Mouse (Mus musculus) cerebellum, postnatal 14 days (tissue): Measurements from ENCODE around the gene Kndc1.

ENCODE experiments used
- DNase-seq, 2 experiments: peaks; one replicate each; pipeline ENCODE4 v3.0.0; 2021; ENCODE audit warnings: mixed read lengths in 2 of 2

Kndc1 gene

GRCm38 (mm10) chr7:139990864-139991394, 96.4 kb downstream of the Kndc1 start:
- no peak for DNase-seq
